Mouse (Mus musculus): ENCODE results near the gene E130309D02Rik.

- TF ChIP-seq CTCF (IDR thresholded peaks at IDR 0.05; ENCODE audit: extremely low read depth, insufficient read depth, insufficient read length, insufficient replicate concordance) (no peak), POLR2A (IDR thresholded peaks at IDR 0.05; ENCODE audit: low read depth, low read length) (no peak)
These were observed 24.4 kb upstream of the E130309D02Rik start for GRCm38 (mm10) chr5:143339603-143340002.

Data from spleen, adult 2 months (tissue).